Mouse (Mus musculus) MEL (cell line): ENCODE measurements at regions not wholly inside any gene's neighbourhood (a gene's known extent, or its start where the extent isn't known, plus 50 kb on each side); places are given as distances from the start of the nearest gene placed in this dataset.

ENCODE experiments used
- DNase-seq: peaks from one replicate; pipeline ENCODE4 v3.0.0; 2011; ENCODE audit warnings: low read depth, low spot score
- H3K27ac ChIP-seq: 2 replicates; pipeline ENCODE4 v1.5.1; 2012; ENCODE audit warnings: low read depth, mild to moderate bottlenecking, control low read depth, low read length, moderate library complexity; ENCODE audit not compliant: control insufficient read depth
- H3K27me3 ChIP-seq, 2 experiments: fragments of 150-350 bp in 1 of 2; sonication (generic) in 1 of 2; 2 replicates each; pipeline ENCODE4 v1.6.1; 2012; ENCODE audit warnings: low read length in 2 of 2, mild to moderate bottlenecking in 2 of 2, improper control_type of control experiment in 1 of 2, moderate library complexity in 1 of 2; ENCODE audit not compliant: insufficient read depth in 2 of 2, control insufficient read depth in 1 of 2
- H3K36me3 ChIP-seq, 2 experiments: 2 replicates each; pipeline ENCODE4 v1.6.1; 2012 to 2014; ENCODE audit warnings: low read length in 2 of 2, improper control_type of control experiment in 1 of 2, inconsistent platforms in 1 of 2, mild to moderate bottlenecking in 1 of 2; ENCODE audit not compliant: insufficient read depth in 2 of 2, control insufficient read depth in 1 of 2
- H3K4me1 ChIP-seq, 2 experiments: fragments of 150-350 bp in 1 of 2; sonication (generic) in 1 of 2; 2 replicates each; pipeline ENCODE4 v1.6.1; 2012; ENCODE audit warnings: low read length in 2 of 2, improper control_type of control experiment in 1 of 2, mild to moderate bottlenecking in 1 of 2; ENCODE audit not compliant: insufficient read depth in 2 of 2, control insufficient read depth in 1 of 2
- H3K4me3 ChIP-seq, 2 experiments: fragments of 150-350 bp in 1 of 2; sonication (generic) in 1 of 2; 2 replicates each; pipeline ENCODE4 v1.5.1; 2012; ENCODE audit warnings: low read depth in 2 of 2, low read length in 2 of 2, mild to moderate bottlenecking in 2 of 2, moderate library complexity in 2 of 2, control low read depth in 1 of 2, improper control_type of control experiment in 1 of 2; ENCODE audit not compliant: control insufficient read depth in 1 of 2, insufficient read depth in 1 of 2
- H3K79me2 ChIP-seq: 2 replicates; pipeline ENCODE4 v1.6.1; 2012; ENCODE audit warnings: mild to moderate bottlenecking, low read length, moderate library complexity; ENCODE audit not compliant: control insufficient read depth, poor library complexity, insufficient read depth
- H3K9ac ChIP-seq: 2 replicates; pipeline ENCODE4 v1.6.1; 2012; ENCODE audit warnings: low read depth, mild to moderate bottlenecking, control low read depth, low read length, moderate library complexity; ENCODE audit not compliant: control insufficient read depth, poor library complexity, severe bottlenecking
- H3K9me3 ChIP-seq: fragments of 150-350 bp; sonication (generic); replicated peaks from 2 replicates; pipeline ENCODE4 v1.6.1; 2012; ENCODE audit warnings: mild to moderate bottlenecking, low read length, improper control_type of control experiment, moderate library complexity; ENCODE audit not compliant: insufficient read depth
- CHD2 ChIP-seq: IDR thresholded peaks from 2 replicates; pipeline ENCODE4 v1.6.1; 2011; ENCODE audit warnings: low read length, improper control_type of control experiment
- CTCF ChIP-seq, 3 experiments: IDR thresholded peaks in 2 of 3; conservative IDR thresholded peaks in 1 of 3; 2 replicates each; pipeline ENCODE4 v1.5.1; 2011 to 2012; ENCODE audit warnings: low read length in 3 of 3, low read depth in 2 of 3, mild to moderate bottlenecking in 2 of 3, improper control_type of control experiment in 1 of 3, inconsistent platforms in 1 of 3, mixed read lengths in 1 of 3, moderate library complexity in 1 of 3; ENCODE audit not compliant: control insufficient read depth in 1 of 3, insufficient read depth in 1 of 3, poor library complexity in 1 of 3, severe bottlenecking in 1 of 3
- ETS1 ChIP-seq: IDR thresholded peaks from 2 replicates; pipeline ENCODE4 v1.6.1; 2012; ENCODE audit warnings: low read depth, mild to moderate bottlenecking, inconsistent platforms, low read length, improper control_type of control experiment, moderate library complexity
- GABPA ChIP-seq: IDR thresholded peaks from 2 replicates; pipeline ENCODE4 v1.6.1; 2012; ENCODE audit warnings: low read depth, mild to moderate bottlenecking, inconsistent platforms, low read length, improper control_type of control experiment, moderate library complexity
- HCFC1 ChIP-seq: IDR thresholded peaks from 2 replicates; pipeline ENCODE4 v1.6.1; 2012; ENCODE audit warnings: low read depth, mild to moderate bottlenecking, inconsistent platforms, low read length, improper control_type of control experiment, moderate library complexity
- KAT2A ChIP-seq: conservative IDR thresholded peaks from 2 replicates; pipeline ENCODE4 v1.6.1; 2012; ENCODE audit warnings: low read depth, low read length, improper control_type of control experiment, inconsistent platforms
- MAFK ChIP-seq: IDR thresholded peaks from 2 replicates; pipeline ENCODE4 v1.6.1; 2011; ENCODE audit warnings: low read depth, mild to moderate bottlenecking, low read length, improper control_type of control experiment, borderline replicate concordance
- MAX ChIP-seq: IDR thresholded peaks from 2 replicates; pipeline ENCODE4 v1.6.1; 2011; ENCODE audit warnings: low read length, improper control_type of control experiment
- MAZ ChIP-seq: IDR thresholded peaks from 2 replicates; pipeline ENCODE4 v1.6.1; 2012; ENCODE audit warnings: low read depth, mild to moderate bottlenecking, inconsistent platforms, low read length, improper control_type of control experiment
- MEF2A ChIP-seq: IDR thresholded peaks from 2 replicates; pipeline ENCODE4 v1.6.1; 2014; ENCODE audit warnings: low read depth, mild to moderate bottlenecking, inconsistent platforms, low read length, improper control_type of control experiment; ENCODE audit not compliant: poor library complexity, insufficient replicate concordance, severe bottlenecking; ENCODE audit errors: extremely low read depth
- NRF1 ChIP-seq: IDR thresholded peaks from 2 replicates; pipeline ENCODE4 v1.6.1; 2014; ENCODE audit warnings: low read depth, mild to moderate bottlenecking, inconsistent platforms, low read length, improper control_type of control experiment, moderate library complexity; ENCODE audit not compliant: poor library complexity, insufficient read depth, severe bottlenecking
- POLR2A ChIP-seq, 2 experiments: IDR thresholded peaks; 2 replicates each; pipeline ENCODE4 v1.6.1; 2011 to 2012; ENCODE audit warnings: low read length in 2 of 2, mild to moderate bottlenecking in 2 of 2, control low read depth in 1 of 2, improper control_type of control experiment in 1 of 2, low read depth in 1 of 2, moderate library complexity in 1 of 2; ENCODE audit not compliant: control insufficient read depth in 1 of 2, insufficient read depth in 1 of 2, poor library complexity in 1 of 2
- POLR2AphosphoS2 ChIP-seq: IDR thresholded peaks from 2 replicates; pipeline ENCODE4 v1.6.1; 2011; ENCODE audit warnings: low read length, improper control_type of control experiment
- RCOR1 ChIP-seq: IDR thresholded peaks from 2 replicates; pipeline ENCODE4 v1.6.1; 2012; ENCODE audit warnings: low read depth, mild to moderate bottlenecking, inconsistent platforms, low read length, improper control_type of control experiment
- SMC3 ChIP-seq: IDR thresholded peaks from 2 replicates; pipeline ENCODE4 v1.6.1; 2011; ENCODE audit warnings: low read depth, low read length, improper control_type of control experiment
- TAL1 ChIP-seq: IDR thresholded peaks from 2 replicates; pipeline ENCODE4 v1.6.1; 2012; ENCODE audit warnings: mild to moderate bottlenecking, inconsistent platforms, low read length, moderate library complexity, mixed read lengths
- TCF12 ChIP-seq: IDR thresholded peaks from 2 replicates; pipeline ENCODE4 v1.6.1; 2014; ENCODE audit warnings: low read depth, mild to moderate bottlenecking, inconsistent platforms, low read length, improper control_type of control experiment, moderate library complexity
- UBTF ChIP-seq: IDR thresholded peaks from 2 replicates; pipeline ENCODE4 v1.6.1; 2012; ENCODE audit warnings: low read depth, mild to moderate bottlenecking, inconsistent platforms, low read length, improper control_type of control experiment, moderate library complexity, borderline replicate concordance; ENCODE audit not compliant: insufficient read depth
- USF2 ChIP-seq, 2 experiments: IDR thresholded peaks; 2 replicates each; pipeline ENCODE4 v1.6.1; 2011 to 2012; ENCODE audit warnings: improper control_type of control experiment in 2 of 2, low read length in 2 of 2, borderline replicate concordance in 1 of 2, inconsistent platforms in 1 of 2, low read depth in 1 of 2, mild to moderate bottlenecking in 1 of 2; ENCODE audit not compliant: insufficient read depth in 1 of 2
- ZC3H11A ChIP-seq: IDR thresholded peaks from 2 replicates; pipeline ENCODE4 v1.6.1; 2012; ENCODE audit warnings: low read depth, mild to moderate bottlenecking, inconsistent platforms, low read length, improper control_type of control experiment
- ZKSCAN1 ChIP-seq: IDR thresholded peaks from 2 replicates; pipeline ENCODE4 v1.6.1; 2012; ENCODE audit warnings: low read depth, mild to moderate bottlenecking, inconsistent platforms, low read length, improper control_type of control experiment, moderate library complexity

GRCm38 (mm10) chr17:85800357-85801078, 112.4 kb upstream of the Six2 start:
- TF ChIP-seq MAFK (no peak), UBTF (no peak), KAT2A (no peak), MEF2A (no peak), USF2 (IDR thresholded peaks at IDR 0.05; ENCODE audit: borderline replicate concordance in 1 of 2, insufficient read depth in 1 of 2, low read depth in 1 of 2, low read length in 2 of 2) (no peak), SMC3 (no peak), TCF12 (no peak), MAX (no peak), POLR2AphosphoS2 (no peak), CHD2 (no peak), RCOR1 (no peak), TAL1 (no peak), GABPA (no peak), CTCF (IDR thresholded peaks at IDR 0.05 in 2 of 3, conservative IDR thresholded peaks at IDR 0.05 in 1 of 3; ENCODE audit: control insufficient read depth in 1 of 3, insufficient read depth in 1 of 3, low read depth in 2 of 3, low read length in 3 of 3, poor library complexity in 1 of 3, severe bottlenecking in 1 of 3) (no peak), NRF1 (no peak), ZKSCAN1 (no peak), HCFC1 (no peak), ETS1 (no peak), ZC3H11A (no peak)
- TF ChIP-seq, all 39 proteins: peak for 0
- no peaks in the 10 kb centered on the region for H3K4me1 ChIP-seq
- DNase-seq = peak; percentile 37
- no peak overlapping the region for H3K27ac ChIP-seq
- peaks cover 11 to 14% of the 10 kb centered on the region in 2 experiments; a peak in 3 of 4 replicates for H3K27me3 ChIP-seq
- H3K4me3 ChIP-seq = peak overlapping the region; percentile 45 to 52
- H3K79me2 ChIP-seq = no peaks in the 10 kb centered on the region
- H3K36me3 ChIP-seq = no peaks in the 10 kb centered on the region
- H3K9ac ChIP-seq = peak overlapping the region; percentile 53
- no peaks in the 10 kb centered on the region for H3K9me3 ChIP-seq

- Histone ChIP-seq H3K9ac (peak overlapping the region; percentile 53), H3K4me3 (peak overlapping the region; percentile 45 to 52), H3K27ac (no peak overlapping the region), H3K27me3 (peaks cover 12 to 16% of the 10 kb centered on the region in 2 experiments)
- TF ChIP-seq MAZ = no peak
- TF ChIP-seq POLR2A (IDR thresholded peaks at IDR 0.05; ENCODE audit: control insufficient read depth in 1 of 2, insufficient read depth in 1 of 2, low read depth in 1 of 2, low read length in 2 of 2, poor library complexity in 1 of 2) = 0 out of 4 replicates have a peak, but pooled peaks of 1 of the 2 experiments have one; percentile 24
- TF ChIP-seq, all 39 proteins: peak for 1
- H3K36me3 ChIP-seq = no peaks in the 10 kb centered on the region
- H3K79me2 ChIP-seq = no peaks in the 10 kb centered on the region
- H3K9me3 ChIP-seq = no peaks in the 10 kb centered on the region
- DNase-seq = peak; percentile 41
- H3K4me1 ChIP-seq = no peaks in the 10 kb centered on the region
These were observed 111.8 kb upstream of the Six2 start for GRCm38 (mm10) chr17:85799865-85800356.
